Mouse (Mus musculus): ENCODE results near the gene Trim25.
"Not testable (repeated sequence)": the region's sequence is repeated elsewhere in the genome, so short reads cannot be mapped to it uniquely, and the experiment has no call there.

Trim25 gene

DNA sequence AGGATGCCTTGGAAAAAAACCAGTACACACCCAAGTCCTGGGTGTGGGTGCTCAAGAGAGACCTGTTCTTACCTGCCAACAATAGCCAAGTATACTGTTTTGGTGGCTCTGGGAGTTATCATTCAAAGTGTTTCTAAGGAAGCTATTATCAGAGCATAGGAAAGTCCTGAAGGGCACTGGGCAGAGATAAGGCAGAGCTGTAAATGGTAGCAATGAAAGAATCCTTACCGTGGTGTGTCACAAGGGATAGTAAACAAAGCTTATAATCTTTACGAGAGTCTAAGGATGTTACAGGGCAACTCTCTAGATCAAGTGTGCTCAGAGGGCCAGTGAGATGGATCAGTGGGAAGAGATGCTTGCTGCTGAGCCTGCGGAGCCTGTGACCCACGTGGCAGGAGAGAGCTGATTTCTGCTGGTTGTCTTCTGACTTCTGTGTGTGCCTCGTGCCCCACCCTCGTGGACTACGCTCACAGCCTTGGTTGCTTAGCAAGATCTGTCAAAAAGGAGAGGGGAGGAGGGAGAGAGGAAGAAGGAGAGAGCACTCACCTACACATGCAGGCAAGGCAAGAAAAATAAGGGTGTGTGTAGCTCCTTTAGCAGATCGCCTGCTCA, 23.1 kb downstream of the Trim25 start:
- DNase-seq (ENCODE audit: extremely low read depth, low read depth, low spot score) = no peak

DNA sequence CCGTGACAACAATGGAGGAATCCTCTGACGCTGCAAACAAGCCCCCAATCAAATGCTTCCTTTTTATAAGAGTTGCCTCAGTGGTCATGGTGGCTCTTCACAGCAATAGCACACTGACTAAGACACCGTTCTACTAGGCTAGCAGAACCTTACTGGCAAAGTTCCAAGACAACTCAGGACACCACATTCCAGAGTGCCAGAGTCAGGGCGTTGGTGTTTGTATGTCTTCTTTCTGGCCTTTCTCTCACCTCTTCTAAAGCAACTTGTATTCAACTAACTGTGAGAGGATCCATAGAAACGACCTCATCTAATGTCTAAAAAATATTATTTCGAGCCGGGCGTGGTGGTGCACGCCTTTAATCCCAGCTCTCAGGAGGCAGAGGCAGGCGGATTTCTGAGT, 24.3 kb downstream of the Trim25 start:
- DNase-seq (ENCODE audit: extremely low read depth, low read depth, low spot score) = no peak

- DNase-seq (ENCODE audit: extremely low read depth, low read depth, low spot score) = no peak
Measured at GRCm38 (mm10) chr11:89024181-89024881, 25.2 kb downstream of the Trim25 start.

DNA sequence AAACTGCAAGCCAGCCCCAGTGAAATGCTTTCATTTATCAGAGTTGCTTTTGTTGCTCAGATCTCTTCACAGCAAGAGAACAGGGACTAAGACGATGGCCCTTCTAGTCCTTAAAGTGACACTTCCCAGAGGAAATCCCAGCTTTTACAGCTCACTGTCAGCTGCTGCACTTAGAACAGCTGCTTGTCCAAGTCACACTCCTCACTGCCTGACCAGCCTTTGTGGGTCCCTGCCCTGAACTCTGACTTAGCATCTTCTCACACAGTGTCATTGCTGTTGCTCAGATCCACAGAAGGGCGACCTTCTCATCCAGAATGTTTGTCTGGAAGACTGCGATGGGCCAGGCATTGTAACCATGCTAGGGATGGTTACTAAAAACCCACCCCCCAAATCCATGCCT, 26.4 kb downstream of the Trim25 start:
- DNase-seq (ENCODE audit: extremely low read depth, low read depth, low spot score) = no peak

DNA sequence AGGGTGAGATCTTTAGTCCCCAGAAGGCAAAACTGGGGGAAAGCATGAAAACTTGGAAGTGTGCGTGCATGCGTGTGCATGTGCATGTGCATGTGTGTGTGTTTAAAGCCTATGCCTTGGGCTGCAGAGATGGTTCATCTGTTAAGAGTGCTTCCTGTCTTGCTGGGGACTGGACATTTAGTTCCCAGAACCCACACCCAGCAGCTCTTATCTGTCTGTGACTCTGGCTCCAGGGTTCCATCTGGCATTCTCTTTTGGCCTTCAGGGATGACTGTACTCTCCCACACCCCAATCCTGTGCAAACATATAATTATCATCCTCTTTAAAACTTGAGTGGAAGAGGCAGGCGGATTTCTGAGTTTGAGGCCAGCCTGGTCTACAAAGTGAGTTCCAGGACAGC, 26.9 kb downstream of the Trim25 start:
- DNase-seq (ENCODE audit: extremely low read depth, low read depth, low spot score) = no peak

- DNase-seq (ENCODE audit: extremely low read depth, low read depth, low spot score) = no peak
Measured at GRCm38 (mm10) chr11:89027955-89028361, 28.8 kb downstream of the Trim25 start.

DNA sequence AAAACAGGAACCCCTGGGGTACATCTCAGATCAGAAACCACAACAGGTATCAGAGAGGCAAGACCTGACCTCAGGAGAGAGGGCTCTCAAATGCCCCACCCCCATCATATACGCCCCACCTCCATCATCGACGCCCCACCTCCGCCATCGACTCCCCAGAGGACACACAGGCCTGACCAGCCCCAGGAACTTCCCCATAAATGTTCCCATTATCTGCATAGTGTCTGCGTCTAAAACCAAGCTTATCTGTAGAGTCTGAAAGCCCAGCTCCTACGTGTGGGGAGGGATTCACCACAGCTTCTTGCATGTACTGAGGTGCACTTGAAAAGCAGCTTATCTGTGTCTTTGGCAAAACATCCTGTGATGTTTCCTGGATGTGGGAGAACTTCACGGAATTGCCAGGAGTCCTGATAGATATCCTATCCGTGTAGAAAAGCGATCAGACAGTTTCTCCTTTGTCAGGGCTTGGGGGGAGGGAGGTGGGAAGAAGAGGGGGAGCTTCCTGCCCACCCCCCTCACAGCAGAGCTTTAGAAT, 29.8 kb downstream of the Trim25 start:
- no peak for DNase-seq (ENCODE audit: extremely low read depth, low read depth, low spot score)

- DNase-seq (ENCODE audit: extremely low read depth, low read depth, low spot score) = no peak
Measured at GRCm38 (mm10) chr11:89030552-89030951, 31.4 kb downstream of the Trim25 start.

DNA sequence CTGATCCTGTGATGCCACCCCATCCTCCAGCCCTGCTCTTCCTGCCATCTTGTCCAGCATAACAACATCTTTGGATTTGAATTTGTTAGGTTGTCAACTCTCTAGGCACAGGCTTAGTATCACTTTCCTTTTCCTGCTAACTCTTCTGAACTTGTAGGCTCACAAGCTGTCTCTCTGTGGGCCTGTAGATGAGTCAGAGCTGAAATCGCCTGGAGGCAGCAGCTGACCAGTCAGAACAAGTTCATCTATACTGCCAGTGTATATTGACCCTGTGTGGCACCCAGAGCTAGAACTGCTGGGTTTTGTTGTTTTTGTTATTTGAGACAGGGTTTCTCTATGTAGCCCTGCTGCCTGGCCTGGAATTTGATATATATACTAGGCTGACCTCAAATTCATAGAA, 32.0 kb downstream of the Trim25 start:
- no peak for DNase-seq (ENCODE audit: extremely low read depth, low read depth, low spot score)

DNA sequence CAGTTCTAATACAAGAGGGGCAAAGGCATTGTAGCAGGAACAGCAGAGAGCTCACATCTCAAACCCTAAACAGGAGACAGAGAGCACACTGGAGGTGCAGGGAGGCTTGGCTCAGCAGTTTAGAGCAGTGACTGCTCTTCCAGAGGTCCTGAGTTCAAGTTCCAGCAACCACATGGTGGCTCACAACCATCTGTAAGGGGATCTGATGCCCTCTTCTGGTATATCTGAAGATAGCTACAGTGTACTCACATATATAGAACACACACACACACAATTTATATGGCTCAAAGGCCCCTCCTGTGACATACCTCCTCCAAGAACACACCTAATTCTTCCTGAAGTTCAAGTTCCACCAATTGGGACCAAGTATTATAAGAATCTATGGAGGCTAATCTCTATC, 35.4 kb downstream of the Trim25 start:
- no peak for DNase-seq (ENCODE audit: extremely low read depth, low read depth, low spot score)

- DNase-seq (ENCODE audit: extremely low read depth, low read depth, low spot score) = no peak
Measured at GRCm38 (mm10) chr11:89035552-89035951, 36.4 kb downstream of the Trim25 start.

DNA sequence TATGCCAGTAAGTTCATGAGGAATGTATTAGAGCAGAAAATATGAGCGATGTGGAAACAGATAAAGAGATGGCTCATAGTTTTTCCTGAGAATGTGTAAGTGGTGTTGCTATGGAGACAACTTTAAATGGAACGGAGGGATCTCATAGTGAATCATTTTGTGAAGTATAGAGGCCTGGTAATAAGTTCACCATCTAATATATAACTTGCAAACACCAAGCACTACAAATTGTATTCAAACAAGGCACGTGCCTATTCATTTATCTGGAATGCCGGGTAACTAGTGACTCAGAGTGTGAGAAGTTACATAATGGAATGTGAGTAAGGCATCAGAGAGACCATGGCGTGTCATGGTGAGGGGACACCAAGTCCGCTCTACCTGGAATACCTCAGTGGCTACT, 39.3 kb downstream of the Trim25 start:
- DNase-seq (ENCODE audit: extremely low read depth, low read depth, low spot score) = no peak

DNA sequence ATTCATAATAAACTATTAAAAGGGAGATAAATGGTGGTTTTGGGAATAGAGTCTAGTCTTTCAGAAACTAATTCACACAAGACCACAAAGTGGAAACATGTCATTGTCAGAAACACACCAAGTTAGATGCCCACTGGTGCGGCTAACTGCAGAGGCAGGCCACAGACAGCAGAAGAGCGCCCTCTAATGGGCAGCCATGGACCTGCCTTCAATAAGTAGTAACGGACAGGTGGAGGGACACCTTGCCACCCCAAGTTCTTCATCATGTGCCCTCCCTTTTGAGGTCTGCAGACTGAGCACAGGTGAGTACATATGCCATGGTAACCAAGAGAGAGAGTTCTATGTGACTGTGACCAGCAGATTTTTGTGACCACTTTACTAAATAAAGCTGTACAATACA, 40.1 kb downstream of the Trim25 start:
- no peak for DNase-seq (ENCODE audit: extremely low read depth, low read depth, low spot score)

GRCm38 (mm10) chr11:89041073-89041472, 41.9 kb downstream of the Trim25 start:
- DNase-seq (ENCODE audit: extremely low read depth, low read depth, low spot score) = not testable (repeated sequence)

GRCm38 (mm10) chr11:89043046-89043445, 43.9 kb downstream of the Trim25 start:
- DNase-seq (ENCODE audit: extremely low read depth, low read depth, low spot score) = no peak

GRCm38 (mm10) chr11:89045501-89045900, 46.3 kb downstream of the Trim25 start:
- DNase-seq (ENCODE audit: extremely low read depth, low read depth, low spot score) = not testable (repeated sequence)

DNA sequence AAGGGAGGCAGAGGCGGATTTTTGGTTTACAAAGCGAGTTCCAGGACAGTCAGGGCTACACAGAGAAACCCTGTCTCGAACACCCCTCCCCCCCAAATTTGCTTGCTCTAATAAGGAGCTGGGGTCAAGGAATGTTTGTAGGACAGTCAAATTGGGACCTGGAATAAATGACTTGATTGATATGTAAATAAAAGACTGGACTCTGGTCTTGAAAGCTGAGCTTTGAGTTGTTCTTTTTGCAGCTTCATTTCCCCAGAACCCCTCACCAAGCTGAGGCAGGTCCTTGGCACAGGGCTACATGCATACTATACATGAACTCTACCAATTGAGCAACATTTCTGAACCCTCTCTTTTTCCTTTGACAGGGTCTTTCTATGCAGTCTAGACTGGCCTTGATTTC, 46.8 kb downstream of the Trim25 start:
- DNase-seq (ENCODE audit: extremely low read depth, low read depth, low spot score) = no peak

GRCm38 (mm10) chr11:89051767-89052166, 52.6 kb downstream of the Trim25 start:
- DNase-seq (ENCODE audit: extremely low read depth, low read depth, low spot score) = no peak

DNA sequence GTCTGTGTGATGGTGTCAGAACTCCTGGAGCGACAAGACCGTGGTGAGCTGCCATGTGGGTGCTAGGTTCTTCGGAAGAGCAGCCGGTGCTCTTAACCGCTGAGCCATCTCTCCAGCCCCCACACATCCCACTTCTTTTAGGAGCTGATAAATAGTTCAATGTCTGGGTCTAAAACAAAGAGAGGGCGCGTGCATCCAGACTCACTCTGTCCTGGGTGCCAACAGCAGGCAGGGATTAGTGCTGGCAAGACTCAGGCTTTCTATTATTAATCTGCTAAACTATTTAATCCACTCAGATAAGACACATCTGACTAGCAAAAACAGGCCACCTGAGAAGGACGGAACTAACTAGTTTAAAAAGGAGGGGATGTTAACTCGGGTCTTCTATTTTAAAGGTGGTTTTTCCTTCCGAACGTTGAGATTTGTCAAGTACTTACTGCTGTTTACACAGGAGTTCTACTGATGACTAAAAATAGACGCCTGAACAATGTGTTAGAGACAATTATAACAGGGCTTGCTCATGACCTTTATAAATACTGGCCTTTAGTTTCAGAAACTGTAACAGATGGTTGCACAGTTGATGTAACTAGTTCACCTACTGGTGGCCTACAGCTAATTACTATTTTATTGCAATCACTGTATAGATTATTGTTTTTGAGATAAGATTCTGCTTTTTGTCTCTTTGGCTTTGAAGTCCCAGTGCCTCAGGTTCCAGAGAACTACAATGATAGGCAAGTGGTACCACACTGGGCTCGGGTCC, 56.9 kb downstream of the Trim25 start:
- no peak for DNase-seq (ENCODE audit: extremely low read depth, low read depth, low spot score)

DNA sequence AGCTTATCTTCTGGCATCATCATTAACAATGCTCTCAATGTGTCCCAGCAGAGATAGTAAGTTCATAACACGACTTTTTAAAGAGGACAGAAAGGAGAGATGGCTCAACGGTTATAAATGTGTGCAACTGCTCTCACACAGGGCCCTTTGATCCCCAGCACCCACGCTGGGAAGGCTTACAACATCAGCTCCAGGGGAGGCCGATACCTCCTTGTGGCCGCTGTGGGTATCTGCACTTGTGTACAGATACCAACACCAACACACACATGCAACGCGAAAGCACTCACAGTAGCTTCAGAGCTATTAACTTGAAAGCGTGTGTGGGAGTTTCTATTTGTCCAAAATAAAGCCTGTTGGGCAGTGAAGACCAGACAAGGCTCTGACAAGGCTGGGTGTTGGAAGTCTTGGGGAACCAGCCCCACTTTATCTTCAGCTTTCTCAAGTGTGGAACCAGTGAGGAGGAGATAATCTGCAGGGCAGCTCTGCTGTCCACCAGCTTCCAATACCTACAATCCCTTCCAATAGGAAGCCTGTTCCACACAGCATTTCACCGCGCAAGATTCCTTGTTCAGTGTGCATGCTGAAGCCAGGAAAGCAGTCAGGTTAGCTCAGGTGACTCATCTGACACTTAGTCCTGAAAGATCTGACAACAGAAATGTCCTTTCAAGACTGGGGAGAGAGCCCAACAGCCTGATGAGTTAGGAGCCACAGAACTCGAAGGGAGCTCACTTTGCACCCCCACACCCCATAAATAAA, 59.5 kb downstream of the Trim25 start:
- no peak for DNase-seq (ENCODE audit: extremely low read depth, low read depth, low spot score)

DNA sequence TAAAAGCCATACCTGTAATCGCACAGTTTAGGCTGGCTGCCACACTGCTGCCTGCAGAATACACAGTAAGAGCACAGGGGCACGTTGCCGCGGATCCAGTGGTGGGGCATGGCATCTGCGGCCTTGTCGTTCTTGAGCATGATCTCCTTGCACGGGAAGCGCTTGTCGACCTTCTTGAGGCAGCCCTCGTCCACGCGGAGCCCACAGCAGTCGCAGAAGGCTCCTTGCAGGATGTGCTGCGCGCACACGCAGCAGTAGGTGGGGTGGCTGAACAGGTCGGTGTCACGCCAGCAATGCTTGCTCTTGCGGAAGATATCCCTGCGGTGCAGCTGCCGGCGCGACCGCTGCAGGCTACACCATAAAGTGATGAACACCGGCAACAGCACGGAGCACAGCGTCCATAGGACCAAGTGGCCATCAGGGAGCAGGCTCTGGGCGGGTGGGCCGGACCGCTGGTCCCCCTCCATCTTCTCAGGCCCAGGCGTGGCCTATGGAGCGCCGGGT, 60.8 kb downstream of the Trim25 start:
- no peak for DNase-seq (ENCODE audit: extremely low read depth, low read depth, low spot score)
